Mouse (Mus musculus): ENCODE measurements around the gene Dnmt3b. TPM values are rescaled to one million over a fixed set of nuclear protein-coding genes. Genes with fewer than 3 reads are reported as not detected.

Gene Dnmt3b
- total and polyA plus RNA-seq, 3 experiments, result 11.6 to 17.5 TPM; not detected in 1

DNA sequence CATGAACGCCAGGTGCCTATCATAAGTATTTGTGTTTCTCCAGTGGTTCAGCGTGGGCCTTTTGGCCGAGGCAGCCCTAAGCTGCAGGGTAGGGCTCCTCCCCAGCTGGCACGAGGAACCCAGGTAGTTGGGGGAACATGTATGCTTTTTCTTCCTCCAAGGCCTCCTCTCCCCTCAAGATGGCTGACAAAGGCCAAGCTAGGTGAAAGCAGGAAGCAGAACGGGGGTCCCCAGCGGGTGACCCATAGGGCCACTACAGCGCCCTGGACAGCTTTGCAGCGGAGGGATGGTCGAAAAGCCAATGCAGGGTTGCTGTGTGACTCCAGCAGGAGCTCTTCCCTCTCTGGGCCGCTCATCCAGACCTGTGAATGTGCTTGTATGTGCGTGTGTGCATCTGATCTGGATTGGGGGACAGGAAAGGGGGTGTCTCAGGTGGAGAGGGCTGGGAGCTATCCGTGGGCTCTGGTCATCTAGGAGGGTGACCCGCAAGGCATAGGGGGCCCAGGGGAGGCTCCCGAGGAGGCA lies 415 bp upstream of the Dnmt3b start:
- Histone ChIP-seq H3K27me3 (ENCODE audit: control insufficient read depth in 1 of 2, insufficient read depth in 2 of 2, low read length in 2 of 2) (peaks cover 1 to 8% of the 10 kb centered on the region in 2 experiments; a peak in 2 of 4 replicates), H3K4me3 (ENCODE audit: control insufficient read depth in 1 of 2, insufficient read depth in 1 of 2, low read depth in 2 of 2, low read length in 2 of 2) (peak overlapping the region; percentile 44 to 95; a peak in 2 of 4 replicates), H3K4me1 (ENCODE audit: control insufficient read depth in 1 of 2, insufficient read depth in 2 of 2, low read length in 2 of 2) (peaks cover 0 to 6% of the 10 kb centered on the region in 2 experiments; a peak in 2 of 4 replicates), H3K36me3 (ENCODE audit: control insufficient read depth in 1 of 2, insufficient read depth in 2 of 2, low read length in 2 of 2) (no peaks in the 10 kb centered on the region), H3K9ac (ENCODE audit: control insufficient read depth, low read depth, low read length, poor library complexity, severe bottlenecking) (peak overlapping the region; percentile 56), H3K9me3 (replicated peaks; ENCODE audit: insufficient read depth, low read length) (no peaks in the 10 kb centered on the region), H3K27ac (ENCODE audit: control insufficient read depth, low read depth, low read length) (no peak overlapping the region), H3K79me2 (ENCODE audit: control insufficient read depth, insufficient read depth, low read length, poor library complexity) (no peaks in the 10 kb centered on the region; the same call in 1 of the 2 replicates)
- TF ChIP-seq E2F4 (IDR thresholded peaks at IDR 0.05; ENCODE audit: borderline replicate concordance, low read depth, low read length) (no peak), USF1 (IDR thresholded peaks at IDR 0.05; ENCODE audit: low read depth, low read length) (no peak), ELF1 (IDR thresholded peaks at IDR 0.05; ENCODE audit: low read depth, low read length) (no peak), GABPA (IDR thresholded peaks at IDR 0.05; ENCODE audit: low read depth, low read length) (no peak), EP300 (IDR thresholded peaks at IDR 0.05; ENCODE audit: low read depth in 1 of 2, low read length in 2 of 2) (no peak), ETS1 (IDR thresholded peaks at IDR 0.05; ENCODE audit: low read depth, low read length) (no peak), ZMIZ1 (IDR thresholded peaks at IDR 0.05; ENCODE audit: low read depth, low read length) (no peak), TBP (IDR thresholded peaks at IDR 0.05; ENCODE audit: low read depth, low read length) (no peak), CTCF (IDR thresholded peaks at IDR 0.05 in 2 of 3, conservative IDR thresholded peaks at IDR 0.05 in 1 of 3; ENCODE audit: control insufficient read depth in 1 of 3, insufficient read depth in 1 of 3, low read depth in 2 of 3, low read length in 3 of 3, poor library complexity in 1 of 3, severe bottlenecking in 1 of 3) (no peak), POLR2AphosphoS2 (IDR thresholded peaks at IDR 0.05; ENCODE audit: low read length) (no peak)
- peak; percentile 39 for DNase-seq (ENCODE audit: low read depth, low spot score)

DNA sequence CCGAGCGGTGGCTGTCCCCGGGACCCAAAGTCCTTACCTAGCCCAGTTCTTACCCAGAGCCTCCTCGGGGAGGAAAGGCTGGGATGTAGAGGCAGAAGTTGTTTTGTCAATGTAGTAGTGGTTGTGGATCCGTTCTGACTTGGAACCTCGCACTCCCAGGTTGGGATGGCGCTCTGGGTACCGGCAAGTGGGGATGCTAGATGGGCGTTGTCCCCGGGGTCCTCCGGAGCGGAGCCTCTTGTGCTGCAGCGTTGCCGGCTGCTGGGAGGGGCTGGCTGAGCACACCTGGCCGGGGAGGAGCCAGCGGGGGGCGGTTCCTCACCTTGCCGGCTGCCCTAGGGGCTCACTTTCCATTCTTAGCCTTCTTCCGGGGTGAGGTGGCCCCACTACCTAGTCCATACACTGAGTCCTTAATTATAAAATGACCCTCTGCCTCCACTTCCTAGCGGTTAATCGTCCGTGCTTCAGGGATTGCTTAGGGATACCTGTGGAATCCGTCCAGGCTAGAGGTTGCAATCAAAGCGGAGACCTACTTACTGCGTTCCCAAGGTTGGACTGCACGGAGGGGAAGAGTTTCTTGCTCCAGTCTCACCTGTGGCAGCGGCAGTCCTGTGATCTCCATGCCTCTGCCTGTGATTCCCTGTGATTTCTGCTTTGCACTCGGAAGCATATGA lies 901 bp downstream of the Dnmt3b start:
- Histone ChIP-seq H3K4me1 (ENCODE audit: control insufficient read depth in 1 of 2, insufficient read depth in 2 of 2, low read length in 2 of 2) (peaks cover 0 to 6% of the 10 kb centered on the region in 2 experiments; a peak in 2 of 4 replicates), H3K27ac (ENCODE audit: control insufficient read depth, low read depth, low read length) (no peak overlapping the region), H3K27me3 (ENCODE audit: control insufficient read depth in 1 of 2, insufficient read depth in 2 of 2, low read length in 2 of 2) (peaks cover 1 to 8% of the 10 kb centered on the region in 2 experiments; a peak in 2 of 4 replicates), H3K9ac (ENCODE audit: control insufficient read depth, low read depth, low read length, poor library complexity, severe bottlenecking) (peak overlapping the region; percentile 85), H3K36me3 (ENCODE audit: control insufficient read depth in 1 of 2, insufficient read depth in 2 of 2, low read length in 2 of 2) (no peaks in the 10 kb centered on the region), H3K4me3 (ENCODE audit: control insufficient read depth in 1 of 2, insufficient read depth in 1 of 2, low read depth in 2 of 2, low read length in 2 of 2) (peak overlapping the region; percentile 72 to 95), H3K9me3 (replicated peaks; ENCODE audit: insufficient read depth, low read length) (no peaks in the 10 kb centered on the region), H3K79me2 (ENCODE audit: control insufficient read depth, insufficient read depth, low read length, poor library complexity) (no peaks in the 10 kb centered on the region; the same call in 1 of the 2 replicates)
- no peak for TF ChIP-seq NELFE (IDR thresholded peaks at IDR 0.05; ENCODE audit: low read depth, low read length)
- TF ChIP-seq ZMIZ1 (IDR thresholded peaks at IDR 0.05; ENCODE audit: low read depth, low read length), result no peak
- no peak for TF ChIP-seq MAZ (IDR thresholded peaks at IDR 0.05; ENCODE audit: low read depth, low read length)
- TF ChIP-seq EP300 (IDR thresholded peaks at IDR 0.05; ENCODE audit: low read depth in 1 of 2, low read length in 2 of 2), result no peak
- TF ChIP-seq MXI1 (IDR thresholded peaks at IDR 0.05; ENCODE audit: low read depth, low read length), result 0 out of 2 replicates have a peak, but pooled peaks have one; percentile 1
- 0 out of 2 replicates have a peak, but pooled peaks have one; percentile 0 for TF ChIP-seq SIN3A (IDR thresholded peaks at IDR 0.05; ENCODE audit: low read length)
- no peak for TF ChIP-seq USF1 (IDR thresholded peaks at IDR 0.05; ENCODE audit: low read depth, low read length)
- no peak for TF ChIP-seq ZKSCAN1 (IDR thresholded peaks at IDR 0.05; ENCODE audit: low read depth, low read length)
- no peak for TF ChIP-seq TAL1 (IDR thresholded peaks at IDR 0.05; ENCODE audit: low read length)
- TF ChIP-seq USF2 (IDR thresholded peaks at IDR 0.05; ENCODE audit: borderline replicate concordance in 1 of 2, insufficient read depth in 1 of 2, low read depth in 1 of 2, low read length in 2 of 2), result no peak
- TF ChIP-seq GABPA (IDR thresholded peaks at IDR 0.05; ENCODE audit: low read depth, low read length), result no peak
- no peak for TF ChIP-seq POLR2AphosphoS5 (IDR thresholded peaks at IDR 0.05; ENCODE audit: borderline replicate concordance, low read depth, low read length)
- TF ChIP-seq ELF1 (IDR thresholded peaks at IDR 0.05; ENCODE audit: low read depth, low read length), result no peak
- no peak for TF ChIP-seq ZNF384 (IDR thresholded peaks at IDR 0.05; ENCODE audit: low read depth, low read length)
- TF ChIP-seq MYC (IDR thresholded peaks at IDR 0.05; ENCODE audit: low read depth, low read length), result no peak
- TF ChIP-seq SMC3 (IDR thresholded peaks at IDR 0.05; ENCODE audit: low read depth, low read length), result no peak
- TF ChIP-seq CTCF (IDR thresholded peaks at IDR 0.05 in 2 of 3, conservative IDR thresholded peaks at IDR 0.05 in 1 of 3; ENCODE audit: control insufficient read depth in 1 of 3, insufficient read depth in 1 of 3, low read depth in 2 of 3, low read length in 3 of 3, poor library complexity in 1 of 3, severe bottlenecking in 1 of 3), result no peak
- no peak for DNase-seq (ENCODE audit: low read depth, low spot score)

Data from MEL (cell line).